Mouse (Mus musculus): ENCODE measurements around the gene Olfr802. TPM values are rescaled to one million over a fixed set of nuclear protein-coding genes. Genes with fewer than 3 reads are reported as not detected.

Olfr802 gene
- total RNA-seq (2021), result not detected
- long read RNA-seq, experiment 1, result 0 reads
- long read RNA-seq, experiment 2, result 0 reads

DNA sequence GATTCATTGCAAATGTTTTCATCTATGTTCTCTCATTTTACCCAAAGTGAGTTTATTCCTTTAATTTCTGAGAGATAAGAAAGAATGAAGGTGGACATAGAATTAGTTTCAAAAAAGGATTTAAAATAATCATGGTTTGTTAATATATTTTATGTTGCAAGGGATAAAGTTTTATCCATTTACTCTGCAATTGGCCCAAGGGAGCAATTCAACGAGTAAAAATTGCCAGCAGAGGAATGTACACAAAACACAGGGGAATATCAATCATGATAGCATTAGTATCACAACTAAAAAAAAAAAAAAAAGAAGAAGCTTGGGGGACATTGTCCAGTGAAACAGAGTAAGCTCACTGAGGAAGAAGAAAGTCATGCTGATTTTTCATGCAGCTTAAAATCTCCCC is at the start of gene Olfr802:
TSS of gene Olfr802 (minus strand) at position 101 of the 400 bp plus-strand sequence.
- no peak for DNase-seq

DNA sequence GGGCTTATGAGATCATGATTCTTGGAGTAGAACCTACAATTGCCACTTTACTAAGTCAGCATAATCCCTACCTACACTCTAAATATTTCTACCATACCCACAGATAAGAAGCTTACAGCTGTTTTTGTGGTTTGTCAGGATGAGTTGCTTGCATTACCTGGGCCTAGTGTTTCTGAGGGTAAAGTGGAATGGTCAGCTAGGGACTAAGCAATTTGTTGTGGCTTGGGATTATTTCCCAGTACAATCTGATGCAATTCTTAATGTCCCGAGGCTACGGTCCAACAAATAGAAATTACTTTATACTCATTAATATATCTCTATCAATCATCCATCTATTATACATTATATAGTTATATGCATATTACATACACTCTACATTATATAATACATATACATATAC is 41.3 kb upstream of the Olfr802 start, which contains the start of gene Olfr805:
TSS of gene Olfr805 (minus strand) at position 101 of the 400 bp plus-strand sequence.
- DNase-seq, result no peak

DNA sequence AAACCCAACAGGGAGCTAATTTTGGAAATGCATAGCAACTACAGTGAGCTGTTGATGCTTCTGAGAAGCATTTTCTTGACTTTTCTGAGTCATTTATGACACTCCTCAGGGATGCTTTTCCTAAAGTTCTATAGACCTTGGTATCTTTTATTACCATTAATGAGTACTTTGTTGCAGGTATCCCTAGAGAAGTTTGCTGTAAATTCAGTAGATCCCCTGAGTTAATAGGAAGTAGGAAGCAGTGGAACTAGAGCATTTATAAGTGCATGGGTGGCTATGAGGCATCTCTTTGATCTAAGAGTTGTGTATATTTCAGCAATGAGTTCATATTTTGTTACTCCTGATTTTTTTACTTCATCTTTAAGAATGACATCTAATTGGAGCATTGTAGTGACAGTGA is 14.9 kb upstream of the Olfr802 start, which contains the start of gene Olfr804:
TSS of gene Olfr804 (plus strand) at position 301 of the 400 bp plus-strand sequence.
- no peak for DNase-seq

DNA sequence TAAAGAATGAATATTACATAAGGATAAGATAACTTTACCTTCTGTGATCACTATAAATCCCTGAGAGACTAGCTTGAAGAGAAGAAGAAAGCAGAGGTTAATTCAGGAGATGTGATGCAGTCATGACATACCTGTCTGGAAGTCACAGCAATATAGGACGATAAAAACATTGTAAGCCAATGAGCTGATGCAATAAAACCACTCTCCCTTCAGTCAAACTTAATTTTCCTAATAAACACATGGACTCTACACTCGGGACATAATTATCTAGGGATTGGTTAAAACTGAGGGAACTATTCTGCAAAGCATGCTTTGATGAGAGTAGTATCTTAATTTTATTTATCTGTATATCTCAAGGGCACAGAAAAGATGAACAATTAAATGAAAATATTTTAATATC is 6.2 kb upstream of the Olfr802 start, which contains the start of gene Olfr803:
TSS of gene Olfr803 (minus strand) at position 101 of the 400 bp plus-strand sequence.
- DNase-seq, result no peak

- DNase-seq, result no peak
Measured at GRCm38 (mm10) chr10:129673765-129674164, 14.2 kb downstream of the Olfr802 start, which contains the start of gene Olfr801. Olfr801 (minus strand) TSS chr10:129673865.

GRCm38 (mm10) chr10:129657394-129657793 is 30.6 kb downstream of the Olfr802 start, which contains the start of gene Olfr800:
Olfr800 (plus strand) TSS chr10:129657694.
- DNase-seq, result no peak

GRCm38 (mm10) chr10:129651763-129652162 is 36.2 kb downstream of the Olfr802 start:
- no peak for DNase-seq

GRCm38 (mm10) chr10:129637184-129637583 is 50.8 kb downstream of the Olfr802 start, which contains the start of gene Olfr799:
Olfr799 (plus strand) TSS chr10:129637484.
- DNase-seq, result no peak

DNA sequence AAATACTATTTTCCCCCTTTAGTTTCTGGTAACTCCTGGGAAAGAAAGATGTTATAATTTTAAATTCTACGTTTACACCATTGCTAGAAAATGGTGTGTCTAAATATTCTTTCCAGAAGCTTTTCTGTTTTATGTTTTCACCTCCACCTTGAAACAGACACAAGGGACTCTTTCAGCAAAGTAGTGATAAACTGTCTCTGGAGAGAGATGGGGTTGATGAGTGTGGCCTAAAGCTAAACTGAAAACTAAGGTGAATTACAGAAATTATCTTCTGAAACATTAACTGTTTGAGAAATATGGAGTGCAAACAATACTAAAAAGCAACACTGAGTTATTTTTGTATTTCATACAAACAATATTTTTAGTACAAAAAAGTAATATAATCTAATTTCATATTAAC is 60.1 kb downstream of the Olfr802 start, which contains the start of gene Olfr798:
TSS of gene Olfr798 (minus strand) at position 101 of the 400 bp plus-strand sequence.
- no peak for DNase-seq

Small RNA genes within 50 kb of the gene (microRNA-seq; reads per million reads assigned to microRNA genes)
- not detected for gene Gm24485

Other genes starting within 250 kb of the Olfr802 start
- gene Olfr787, start 226.3 kb downstream of the Olfr802 start, total RNA-seq (2021), result not detected
- gene Olfr788, start 217.2 kb downstream of the Olfr802 start, total RNA-seq (2021), result not detected
- gene Olfr789, start 203.4 kb downstream of the Olfr802 start, total RNA-seq (2021), result not detected
- gene Olfr790, start 189.7 kb downstream of the Olfr802 start, total RNA-seq (2021), result not detected
- gene Olfr791, start 166.4 kb downstream of the Olfr802 start, total RNA-seq (2021), result not detected
- not detected for gene Olfr792, start 149.0 kb downstream of the Olfr802 start, total RNA-seq (2021)
- gene Olfr794, start 120.5 kb downstream of the Olfr802 start, total RNA-seq (2021), result not detected
- not detected for gene Olfr796, start 75.6 kb downstream of the Olfr802 start, total RNA-seq (2021)
- not detected for gene Olfr798, start 60.2 kb downstream of the Olfr802 start, total RNA-seq (2021)
- gene Olfr799, start 50.7 kb downstream of the Olfr802 start, total RNA-seq (2021), result not detected
- gene Olfr800, start 30.5 kb downstream of the Olfr802 start, total RNA-seq (2021), result not detected
- not detected for gene Olfr801, start 14.3 kb downstream of the Olfr802 start, total RNA-seq (2021)
- not detected for gene Olfr803, start 6.1 kb upstream of the Olfr802 start, total RNA-seq (2021)
- not detected for gene Olfr804, start 15.0 kb upstream of the Olfr802 start, total RNA-seq (2021)
- gene Olfr805, start 41.2 kb upstream of the Olfr802 start, total RNA-seq (2021), result not detected
- not detected for gene Olfr806, start 53.8 kb upstream of the Olfr802 start, total RNA-seq (2021)
- not detected for gene Olfr807, start 69.6 kb upstream of the Olfr802 start, total RNA-seq (2021)
- not detected for gene Olfr808, start 77.3 kb upstream of the Olfr802 start, total RNA-seq (2021)
- gene Olfr809, start 86.5 kb upstream of the Olfr802 start, total RNA-seq (2021), result not detected
- not detected for gene Olfr810, start 106.7 kb upstream of the Olfr802 start, total RNA-seq (2021)
- not detected for gene Olfr811, start 116.2 kb upstream of the Olfr802 start, total RNA-seq (2021)
- not detected for gene Olfr812, start 157.9 kb upstream of the Olfr802 start, total RNA-seq (2021)
- not detected for gene Olfr813, start 167.2 kb upstream of the Olfr802 start, total RNA-seq (2021)
- not detected for gene Olfr814, start 191.7 kb upstream of the Olfr802 start, total RNA-seq (2021)
- gene Olfr815, start 217.7 kb upstream of the Olfr802 start, total RNA-seq (2021), result not detected
- gene Olfr816, start 227.4 kb upstream of the Olfr802 start, total RNA-seq (2021), result not detected